Mouse (Mus musculus): ENCODE data around the gene Tspan14. TPM values are rescaled to one million over a fixed set of nuclear protein-coding genes. Genes with fewer than 3 reads are reported as not detected.

The Tspan14 gene
- polyA plus RNA-seq, 1 experiment from 2014 or later, result 88.2 TPM

DNA sequence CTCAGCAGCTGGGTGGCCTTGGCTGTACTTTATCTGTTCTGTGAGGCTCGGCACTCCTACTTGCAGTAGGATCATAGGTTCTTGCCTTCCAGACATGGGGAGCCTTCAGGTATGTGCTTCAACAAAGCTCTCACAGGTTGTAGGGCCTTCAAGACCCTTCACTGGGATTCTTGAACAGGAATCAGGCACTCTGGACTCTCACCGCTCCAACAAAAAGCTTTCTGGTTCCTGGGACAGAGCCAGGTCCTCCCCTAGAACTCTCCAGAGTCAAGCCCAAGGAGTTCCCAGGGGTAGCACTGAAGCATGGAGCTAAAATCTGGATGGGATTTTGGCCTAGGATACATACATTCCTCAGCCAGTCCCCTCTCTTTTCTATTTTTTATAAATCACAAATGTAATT is 77.4 kb downstream of the Tspan14 start:
- no peak for ATAC-seq (ENCODE audit: insufficient number of reproducible peaks, insufficient read depth, low FRiP score, low read depth)
- Histone ChIP-seq H3K27ac (ENCODE audit: low read length) (no peak overlapping the region), H3K27me3 (ENCODE audit: control insufficient read depth, insufficient read depth, low read length) (no peaks in the 10 kb centered on the region), H3K4me2 (replicated peaks; ENCODE audit: low read depth, low read length) (no peak overlapping the region), H3K9ac (replicated peaks; ENCODE audit: low read depth, low read length) (no peak overlapping the region), H3K4me3 (ENCODE audit: low read depth, low read length) (no peak overlapping the region), H3K36me3 (ENCODE audit: control insufficient read depth, insufficient read depth, low read length) (no peaks in the 10 kb centered on the region), H3K4me1 (ENCODE audit: control insufficient read depth, insufficient read depth, low read length) (no peaks in the 10 kb centered on the region), H3K9me3 (ENCODE audit: control insufficient read depth, low read depth, low read length) (no peaks in the 10 kb centered on the region)
- WGBS, result 80% methylated on average over 2 of the region's 2 CpGs

- no peak overlapping the region for H3K4me2 ChIP-seq (replicated peaks; ENCODE audit: low read depth, low read length)
- no peak overlapping the region for H3K27ac ChIP-seq (ENCODE audit: low read length)
- H3K27me3 ChIP-seq (ENCODE audit: control insufficient read depth, insufficient read depth, low read length), result no peaks in the 10 kb centered on the region
- no peaks in the 10 kb centered on the region for H3K36me3 ChIP-seq (ENCODE audit: control insufficient read depth, insufficient read depth, low read length)
- H3K9me3 ChIP-seq (ENCODE audit: control insufficient read depth, low read depth, low read length), result no peaks in the 10 kb centered on the region
- no peaks in the 10 kb centered on the region for H3K4me1 ChIP-seq (ENCODE audit: control insufficient read depth, insufficient read depth, low read length)
- ATAC-seq (ENCODE audit: insufficient number of reproducible peaks, insufficient read depth, low FRiP score, low read depth), result no peak
- H3K9ac ChIP-seq (replicated peaks; ENCODE audit: low read depth, low read length), result no peak overlapping the region
- H3K4me3 ChIP-seq (ENCODE audit: low read depth, low read length), result no peak overlapping the region
- 81% methylated on average over 6 of the region's 6 CpGs for WGBS
These were observed 80.0 kb downstream of the Tspan14 start for GRCm38 (mm10) chr14:40886428-40887202.

DNA sequence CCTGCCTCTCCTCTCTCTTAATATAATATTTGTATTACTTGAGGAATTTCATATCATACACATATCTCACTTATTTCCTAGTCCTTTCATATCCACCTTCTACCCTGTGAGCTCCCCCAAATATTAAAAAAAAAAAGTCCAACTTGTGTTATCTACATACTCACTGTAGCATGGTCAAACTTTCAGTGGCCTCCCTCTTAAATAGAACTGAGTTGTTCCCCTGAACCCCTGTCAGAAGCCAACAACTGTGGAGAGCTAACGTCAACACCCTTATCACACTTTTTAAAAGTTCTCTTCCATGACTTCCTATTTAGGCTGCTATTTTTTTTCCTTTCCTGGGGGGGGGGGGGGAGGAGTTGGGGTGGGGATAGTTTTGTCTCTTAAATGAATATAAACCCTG is 80.9 kb downstream of the Tspan14 start:
- Histone ChIP-seq H3K4me2 (replicated peaks; ENCODE audit: low read depth, low read length) (no peak overlapping the region), H3K4me3 (ENCODE audit: low read depth, low read length) (no peak overlapping the region)
- WGBS, result 17% methylated on average over 1 of the region's 1 CpGs

DNA sequence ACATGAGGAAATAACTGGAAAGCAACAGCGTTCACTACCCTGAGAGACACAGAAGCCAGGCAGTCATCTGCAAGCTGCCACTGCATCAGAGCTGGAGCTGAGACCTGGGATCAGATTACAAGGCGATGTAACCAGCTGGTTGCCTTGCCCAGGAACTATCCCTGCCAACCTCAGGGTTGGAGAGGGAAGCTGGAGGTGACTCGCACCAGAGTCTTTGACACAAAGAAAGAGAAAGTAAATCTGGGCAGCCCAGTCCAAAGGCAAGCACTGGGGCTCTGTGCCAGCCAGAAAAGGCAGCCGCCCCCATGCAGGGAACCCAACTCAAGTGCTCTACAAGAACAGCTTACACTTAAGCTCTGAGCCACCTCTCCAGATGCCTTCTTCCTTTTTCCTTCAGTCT is 81.4 kb downstream of the Tspan14 start:
- Histone ChIP-seq H3K9ac (replicated peaks; ENCODE audit: low read depth, low read length) (no peak overlapping the region), H3K4me3 (ENCODE audit: low read depth, low read length) (no peak overlapping the region), H3K4me1 (ENCODE audit: control insufficient read depth, insufficient read depth, low read length) (no peaks in the 10 kb centered on the region), H3K27ac (ENCODE audit: low read length) (no peak overlapping the region), H3K36me3 (ENCODE audit: control insufficient read depth, insufficient read depth, low read length) (no peaks in the 10 kb centered on the region), H3K9me3 (ENCODE audit: control insufficient read depth, low read depth, low read length) (no peaks in the 10 kb centered on the region), H3K4me2 (replicated peaks; ENCODE audit: low read depth, low read length) (no peak overlapping the region), H3K27me3 (ENCODE audit: control insufficient read depth, insufficient read depth, low read length) (no peaks in the 10 kb centered on the region)
- 23% methylated on average over 4 of the region's 4 CpGs for WGBS
- ATAC-seq (ENCODE audit: insufficient number of reproducible peaks, insufficient read depth, low FRiP score, low read depth), result no peak

More for the DNA sequence above, 80.9 kb downstream of the Tspan14 start:
- H3K9me3 ChIP-seq (ENCODE audit: control insufficient read depth, low read depth, low read length), result no peaks in the 10 kb centered on the region
- no peaks in the 10 kb centered on the region for H3K36me3 ChIP-seq (ENCODE audit: control insufficient read depth, insufficient read depth, low read length)
- H3K27me3 ChIP-seq (ENCODE audit: control insufficient read depth, insufficient read depth, low read length), result no peaks in the 10 kb centered on the region
- no peaks in the 10 kb centered on the region for H3K4me1 ChIP-seq (ENCODE audit: control insufficient read depth, insufficient read depth, low read length)
- H3K9ac ChIP-seq (replicated peaks; ENCODE audit: low read depth, low read length), result no peak overlapping the region
- H3K27ac ChIP-seq (ENCODE audit: low read length), result no peak overlapping the region
- ATAC-seq (ENCODE audit: insufficient number of reproducible peaks, insufficient read depth, low FRiP score, low read depth), result no peak

GRCm38 (mm10) chr14:40874565-40874964 is 92.0 kb downstream of the Tspan14 start:
- Histone ChIP-seq H3K27me3 (ENCODE audit: control insufficient read depth, insufficient read depth, low read length) (no peaks in the 10 kb centered on the region), H3K4me1 (ENCODE audit: control insufficient read depth, insufficient read depth, low read length) (no peaks in the 10 kb centered on the region), H3K36me3 (ENCODE audit: control insufficient read depth, insufficient read depth, low read length) (no peaks in the 10 kb centered on the region), H3K4me3 (ENCODE audit: low read depth, low read length) (no peak overlapping the region), H3K9ac (replicated peaks; ENCODE audit: low read depth, low read length) (no peak overlapping the region), H3K4me2 (replicated peaks; ENCODE audit: low read depth, low read length) (no peak overlapping the region), H3K27ac (ENCODE audit: low read length) (no peak overlapping the region), H3K9me3 (ENCODE audit: control insufficient read depth, low read depth, low read length) (no peaks in the 10 kb centered on the region)
- ATAC-seq (ENCODE audit: insufficient number of reproducible peaks, insufficient read depth, low FRiP score, low read depth), result no peak

DNA sequence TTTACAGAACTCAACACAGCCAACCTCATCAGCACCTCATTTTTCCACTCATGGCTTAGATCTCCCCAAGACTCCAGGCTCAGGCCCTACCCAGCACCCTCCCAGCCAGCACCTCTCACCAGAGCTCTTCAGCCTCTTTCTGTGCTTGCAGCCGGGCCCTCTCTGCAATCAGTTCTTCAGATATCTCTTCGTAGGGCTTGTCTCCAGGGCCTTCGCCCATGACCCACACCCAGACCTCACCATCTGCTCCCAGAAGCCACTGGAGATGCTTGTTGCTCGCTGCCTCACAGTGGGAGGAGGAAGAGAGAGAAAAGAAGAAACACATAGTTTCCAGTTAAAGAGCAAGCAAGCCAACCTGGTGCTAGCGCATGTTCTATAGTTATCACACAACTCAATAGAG is 92.6 kb downstream of the Tspan14 start:
- Histone ChIP-seq H3K4me2 (replicated peaks; ENCODE audit: low read depth, low read length) (no peak overlapping the region), H3K4me1 (ENCODE audit: control insufficient read depth, insufficient read depth, low read length) (no peaks in the 10 kb centered on the region), H3K9ac (replicated peaks; ENCODE audit: low read depth, low read length) (no peak overlapping the region), H3K9me3 (ENCODE audit: control insufficient read depth, low read depth, low read length) (no peaks in the 10 kb centered on the region), H3K4me3 (ENCODE audit: low read depth, low read length) (no peak overlapping the region), H3K27me3 (ENCODE audit: control insufficient read depth, insufficient read depth, low read length) (no peaks in the 10 kb centered on the region), H3K36me3 (ENCODE audit: control insufficient read depth, insufficient read depth, low read length) (no peaks in the 10 kb centered on the region), H3K27ac (ENCODE audit: low read length) (no peak overlapping the region)
- WGBS, result 92% methylated on average over 5 of the region's 5 CpGs
- no peak for ATAC-seq (ENCODE audit: insufficient number of reproducible peaks, insufficient read depth, low FRiP score, low read depth)

- no peaks in the 10 kb centered on the region for H3K4me1 ChIP-seq (ENCODE audit: control insufficient read depth, insufficient read depth, low read length)
- no peak overlapping the region for H3K27ac ChIP-seq (ENCODE audit: low read length)
- no peaks in the 10 kb centered on the region for H3K36me3 ChIP-seq (ENCODE audit: control insufficient read depth, insufficient read depth, low read length)
- WGBS, result 51% methylated on average over 3 of the region's 3 CpGs
- H3K4me3 ChIP-seq (ENCODE audit: low read depth, low read length), result no peak overlapping the region
- no peak for ATAC-seq (ENCODE audit: insufficient number of reproducible peaks, insufficient read depth, low FRiP score, low read depth)
- H3K9ac ChIP-seq (replicated peaks; ENCODE audit: low read depth, low read length), result no peak overlapping the region
- H3K4me2 ChIP-seq (replicated peaks; ENCODE audit: low read depth, low read length), result no peak overlapping the region
- no peaks in the 10 kb centered on the region for H3K9me3 ChIP-seq (ENCODE audit: control insufficient read depth, low read depth, low read length)
- no peaks in the 10 kb centered on the region for H3K27me3 ChIP-seq (ENCODE audit: control insufficient read depth, insufficient read depth, low read length)
These were observed 96.0 kb downstream of the Tspan14 start for GRCm38 (mm10) chr14:40870598-40870997.

- Histone ChIP-seq H3K4me3 (ENCODE audit: low read depth, low read length) (no peak overlapping the region), H3K27ac (ENCODE audit: low read length) (no peak overlapping the region), H3K27me3 (ENCODE audit: control insufficient read depth, insufficient read depth, low read length) (no peaks in the 10 kb centered on the region), H3K36me3 (ENCODE audit: control insufficient read depth, insufficient read depth, low read length) (no peaks in the 10 kb centered on the region), H3K4me2 (replicated peaks; ENCODE audit: low read depth, low read length) (no peak overlapping the region), H3K9me3 (ENCODE audit: control insufficient read depth, low read depth, low read length) (no peaks in the 10 kb centered on the region), H3K4me1 (ENCODE audit: control insufficient read depth, insufficient read depth, low read length) (no peaks in the 10 kb centered on the region), H3K9ac (replicated peaks; ENCODE audit: low read depth, low read length) (no peak overlapping the region)
- no peak for ATAC-seq (ENCODE audit: insufficient number of reproducible peaks, insufficient read depth, low FRiP score, low read depth)
- WGBS, result 63% methylated on average over 6 of the region's 6 CpGs
These were observed 101.6 kb downstream of the Tspan14 start for GRCm38 (mm10) chr14:40864811-40865514.
